Comparison of ENCODE assay signal across 30 mouse cellular contexts in the genomic region with DNA sequence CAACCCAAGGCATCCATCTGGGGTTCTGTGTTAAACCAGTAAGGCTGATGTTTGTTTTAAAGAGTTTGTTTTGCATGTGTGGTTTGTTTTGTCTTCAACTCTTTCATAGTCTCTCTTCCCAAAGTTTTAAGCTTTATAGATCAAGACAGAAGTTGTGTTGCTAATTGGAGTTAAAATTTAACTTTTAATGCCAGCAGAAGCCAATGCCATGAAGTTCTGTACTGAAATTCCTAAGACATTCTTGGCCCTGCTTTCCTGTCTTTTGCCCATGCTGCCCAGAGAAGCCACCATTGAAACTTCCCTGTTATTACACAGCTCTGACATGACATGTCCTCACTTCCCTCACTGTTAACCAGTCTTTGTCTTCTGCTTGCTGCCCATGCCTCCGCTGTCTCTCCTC. TPM values are rescaled to one million over a fixed set of nuclear protein-coding genes. Genes with fewer than 3 reads are reported as not detected.
DNase-seq lines count a peak whose midpoint lies in the region; ATAC-seq and TF ChIP-seq lines count a peak whose summit lies in the region.
"Had no signal": no experiment of that assay in that cellular context is flagged by ENCODE, and none has a peak within 500 bp of the region (broad histone marks: within the 10 kb centered on the region; RNA-seq: fewer than 3 reads in every experiment).

No protein-coding gene starts in this region.

- no peak for TF ChIP-seq CTCF in liver, adult 2 months (IDR thresholded peaks at IDR 0.05; ENCODE audit: low read depth, low read length)
- TF ChIP-seq CTCF in liver, postnatal 0 days (IDR thresholded peaks at IDR 0.05; ENCODE audit: low read depth), result no peak

- H3K79me2 ChIP-seq in liver, adult 2 months (ENCODE audit: control insufficient read depth, insufficient read depth, low read length), result peaks cover 17% of the 10 kb centered on the region; the same call in 1 of the 2 replicates

- no peak overlapping the region for H3K27ac ChIP-seq in kidney, embryonic 15.5 days
- H3K27ac ChIP-seq in liver, adult 2 months (replicated peaks; ENCODE audit: insufficient read depth, low read depth, low read length), result peak overlapping the region; percentile 20
- no peak overlapping the region for H3K27ac ChIP-seq in liver, postnatal 0 days (ENCODE audit: low read depth)
- no peak overlapping the region for H3K27ac ChIP-seq in midbrain, embryonic 13.5 days
- H3K27ac ChIP-seq: embryonic facial prominence, embryonic 10.5 days; embryonic facial prominence, embryonic 13.5 days; forebrain, embryonic 12.5 days; forebrain, embryonic 15.5 days; hindbrain, embryonic 12.5 days had no signal

- DNase-seq in kidney, adult 18-20 months, result peak; percentile 18
- no peak for DNase-seq in liver, adult 2 months (ENCODE audit: extremely low read depth, low read depth, low spot score)
- no peak for DNase-seq in liver, postnatal 0 days
- DNase-seq in adrenal gland, adult (ENCODE audit: inconsistent age in 2 of 2, low spot score in 1 of 2), result no peak
- DNase-seq in left cerebral cortex, adult 8-10 months (ENCODE audit: low spot score in 2 of 2), result no peak
- DNase-seq: adrenal gland, adult 8-10 months; adrenal gland, postnatal 25 days; cerebellum, adult 11 months; cerebellum, postnatal 10 days; embryo, embryonic 11 days; gastrocnemius, postnatal 36 days had no signal

- H3K4me2 ChIP-seq in kidney, embryonic 15.5 days, result no peak overlapping the region
- H3K4me2 ChIP-seq in liver, postnatal 0 days (ENCODE audit: low read depth, low read length), result no peak overlapping the region
- no peak overlapping the region for H3K4me2 ChIP-seq in midbrain, embryonic 13.5 days (replicated peaks)
- H3K4me2 ChIP-seq: embryonic facial prominence, embryonic 13.5 days; forebrain, embryonic 12.5 days; forebrain, embryonic 15.5 days; heart, embryonic 11.5 days; hindbrain, embryonic 12.5 days had no signal

- TF ChIP-seq EP300 in liver, postnatal 0 days (IDR thresholded peaks at IDR 0.05; ENCODE audit: low read depth), result no peak

- H3K36me3 ChIP-seq in kidney, embryonic 15.5 days, result peaks cover 19% of the 10 kb centered on the region
- H3K36me3 ChIP-seq in liver, adult 2 months (ENCODE audit: control insufficient read depth, insufficient read depth, low read length), result peaks cover 10% of the 10 kb centered on the region; the same call in 1 of the 2 replicates
- H3K36me3 ChIP-seq in liver, postnatal 0 days (replicated peaks; ENCODE audit: insufficient read depth, low read length), result peaks cover 20% of the 10 kb centered on the region
- H3K36me3 ChIP-seq in midbrain, embryonic 13.5 days, result peaks cover 3% of the 10 kb centered on the region; the same call in 1 of the 2 replicates

- H3K4me1 ChIP-seq in kidney, embryonic 15.5 days, result 0 out of 2 replicates have a peak, but pooled peaks cover 3% of the 10 kb centered on the region
- peaks cover 32% of the 10 kb centered on the region for H3K4me1 ChIP-seq in liver, adult 2 months (ENCODE audit: control insufficient read depth, insufficient read depth, low read length)
- H3K4me1 ChIP-seq in liver, postnatal 0 days (ENCODE audit: insufficient read depth), result peaks cover 27% of the 10 kb centered on the region
- peaks cover 18% of the 10 kb centered on the region for H3K4me1 ChIP-seq in midbrain, embryonic 13.5 days (replicated peaks)
- H3K4me1 ChIP-seq: embryonic facial prominence, embryonic 13.5 days had no signal

- no peak overlapping the region for H3K9ac ChIP-seq in kidney, embryonic 15.5 days
- H3K9ac ChIP-seq in liver, adult 2 months (ENCODE audit: low read depth, low read length), result no peak overlapping the region
- no peak overlapping the region for H3K9ac ChIP-seq in liver, postnatal 0 days (replicated peaks)
- no peak overlapping the region for H3K9ac ChIP-seq in midbrain, embryonic 13.5 days (replicated peaks)
- H3K9ac ChIP-seq: embryonic facial prominence, embryonic 13.5 days; forebrain, embryonic 12.5 days; forebrain, embryonic 15.5 days; hindbrain, embryonic 12.5 days had no signal

- TF ChIP-seq POLR2A in liver, adult 2 months (IDR thresholded peaks at IDR 0.05; ENCODE audit: extremely low read depth, insufficient read depth, low read length), result no peak

- no peak overlapping the region for H3K4me3 ChIP-seq in kidney, embryonic 15.5 days (replicated peaks)
- H3K4me3 ChIP-seq in liver, adult 2 months (ENCODE audit: insufficient read depth, low read depth, low read length), result no peak overlapping the region
- no peak overlapping the region for H3K4me3 ChIP-seq in liver, postnatal 0 days (ENCODE audit: low read depth, low read length)
- no peak overlapping the region for H3K4me3 ChIP-seq in midbrain, embryonic 13.5 days (replicated peaks)
- H3K4me3 ChIP-seq: embryonic facial prominence, embryonic 10.5 days; embryonic facial prominence, embryonic 13.5 days; erythroblast, embryonic 14.5 days; forebrain, embryonic 12.5 days; forebrain, embryonic 15.5 days; hindbrain, embryonic 12.5 days had no signal

- H3K9me3 ChIP-seq in kidney, embryonic 15.5 days (replicated peaks), result no peaks in the 10 kb centered on the region
- no peaks in the 10 kb centered on the region for H3K9me3 ChIP-seq in liver, postnatal 0 days (ENCODE audit: low read length)
- H3K9me3 ChIP-seq in midbrain, embryonic 13.5 days, result no peaks in the 10 kb centered on the region
- H3K9me3 ChIP-seq: embryonic facial prominence, embryonic 10.5 days; embryonic facial prominence, embryonic 13.5 days; forebrain, embryonic 12.5 days; forebrain, embryonic 15.5 days; G1E; hindbrain, embryonic 12.5 days had no signal

- ATAC-seq in kidney, embryonic 15.5 days (replicated peaks; ENCODE audit: low FRiP score), result no peak
- no peak for ATAC-seq in liver, postnatal 0 days
- peak; percentile 33; the same call in 1 of the 2 replicates for ATAC-seq in granulocyte monocyte progenitor cell, adult 5-6 weeks (replicated peaks; ENCODE audit: poor library complexity, severe bottlenecking)
- no peak for ATAC-seq in midbrain, embryonic 13.5 days
- ATAC-seq: forebrain, embryonic 15.5 days; hindbrain, embryonic 16.5 days had no signal

- no peaks in the 10 kb centered on the region for H3K27me3 ChIP-seq in kidney, embryonic 15.5 days
- no peaks in the 10 kb centered on the region for H3K27me3 ChIP-seq in liver, adult 2 months (ENCODE audit: control insufficient read depth, insufficient read depth, low read length)
- no peaks in the 10 kb centered on the region for H3K27me3 ChIP-seq in liver, postnatal 0 days (ENCODE audit: insufficient read depth, low read length)
- H3K27me3 ChIP-seq in midbrain, embryonic 13.5 days, result no peaks in the 10 kb centered on the region
- H3K27me3 ChIP-seq: embryonic facial prominence, embryonic 13.5 days; forebrain, embryonic 12.5 days; forebrain, embryonic 15.5 days; hindbrain, embryonic 12.5 days had no signal

- WGBS in kidney, embryonic 15.5 days, result 97% methylated on average over 1 of the region's 1 CpGs
- 90% methylated on average over 1 of the region's 1 CpGs for WGBS in liver, adult 2 months
- 57% methylated on average over 1 of the region's 1 CpGs for whole genome bisulfite sequencing in liver, postnatal 0 days (ENCODE audit: insufficient replicate concordance)
- WGBS in midbrain, embryonic 13.5 days, result 94% methylated on average over 1 of the region's 1 CpGs

RNA-seq across cellular contexts. Expression of a gene that starts 30.7 kb away (rescaled TPM):
- polyA plus RNA-seq in kidney, embryonic 15.5 days (2015; fragmentation: Nextera tagmentation; extraction: Ambion mirVana), result 11.2 and 12.5 TPM in 2 replicates
- 7.9 and 9.9 TPM in 2 replicates for total RNA-seq in liver, adult 2 months (2014; rRNA removed)
- 5.2 and 7.1 TPM in 2 replicates for polyA plus RNA-seq in liver, adult 2 months (2012; rRNA removed)
- 3.7 and 4.4 TPM in 2 replicates for polyA plus RNA-seq in liver, postnatal 0 days (2015; fragmentation: Nextera tagmentation; extraction: Ambion mirVana)
- 13.1 and 13.6 TPM in 2 replicates for total RNA-seq in granulocyte monocyte progenitor cell, adult 5-6 weeks (2014; fragmentation: Nextera tagmentation)
- total RNA-seq in granulocyte monocyte progenitor cell, adult 5-6 weeks (2017), result 21.2 and 24.4 TPM in 2 replicates
- polyA plus RNA-seq in midbrain, embryonic 13.5 days (2015; fragmentation: Nextera tagmentation; extraction: Ambion mirVana), result 12.3 and 13.4 TPM in 2 replicates
- 10 to 100 TPM; 24.4 to 27.0 (median 25.8) TPM for total RNA-seq in left cerebral cortex, adult 8-10 months (2022)

RNA-seq across cellular contexts. Expression of a gene that starts 43.7 kb away (rescaled TPM):
- not detected in 2 replicates for polyA plus RNA-seq in kidney, embryonic 15.5 days (2015; fragmentation: Nextera tagmentation; extraction: Ambion mirVana)
- not detected in 2 replicates for total RNA-seq in liver, adult 2 months (2014; rRNA removed)
- polyA plus RNA-seq in liver, adult 2 months (2012; rRNA removed), result not detected in 2 replicates
- not detected in 2 replicates for polyA plus RNA-seq in liver, postnatal 0 days (2015; fragmentation: Nextera tagmentation; extraction: Ambion mirVana)
- not detected in 2 replicates for total RNA-seq in granulocyte monocyte progenitor cell, adult 5-6 weeks (2014; fragmentation: Nextera tagmentation)
- not detected in 2 replicates for total RNA-seq in granulocyte monocyte progenitor cell, adult 5-6 weeks (2017)
- polyA plus RNA-seq in midbrain, embryonic 13.5 days (2015; fragmentation: Nextera tagmentation; extraction: Ambion mirVana), result not detected in 2 replicates
- total RNA-seq in left cerebral cortex, adult 8-10 months (2022), result not detected
- total RNA-seq: adrenal gland, adult 8-10 months; adrenal gland, postnatal 25 days; gastrocnemius, adult 8-10 months; gastrocnemius, postnatal 36 days; heart, adult 8-10 months; heart, postnatal 25 days; hematopoietic stem cell, adult 5-6 weeks had no signal
- polyA plus RNA-seq: cortical plate, adult 2 months; embryonic facial prominence, embryonic 10.5 days; embryonic facial prominence, embryonic 13.5 days; erythroblast, embryonic 14.5 days; forebrain, embryonic 12.5 days; forebrain, embryonic 15.5 days; G1E; heart, embryonic 11.5 days; heart, embryonic 14.5 days; heart, postnatal 0 days; hindbrain, embryonic 12.5 days; hindbrain, embryonic 16.5 days had no signal
